Mouse (Mus musculus): ENCODE measurements around the gene Cpeb2. TPM values are rescaled to one million over a fixed set of nuclear protein-coding genes. Genes with fewer than 3 reads are reported as not detected.

The Cpeb2 gene
- polyA plus RNA-seq, 1 experiment from 2014 or later = 1.5 TPM

DNA sequence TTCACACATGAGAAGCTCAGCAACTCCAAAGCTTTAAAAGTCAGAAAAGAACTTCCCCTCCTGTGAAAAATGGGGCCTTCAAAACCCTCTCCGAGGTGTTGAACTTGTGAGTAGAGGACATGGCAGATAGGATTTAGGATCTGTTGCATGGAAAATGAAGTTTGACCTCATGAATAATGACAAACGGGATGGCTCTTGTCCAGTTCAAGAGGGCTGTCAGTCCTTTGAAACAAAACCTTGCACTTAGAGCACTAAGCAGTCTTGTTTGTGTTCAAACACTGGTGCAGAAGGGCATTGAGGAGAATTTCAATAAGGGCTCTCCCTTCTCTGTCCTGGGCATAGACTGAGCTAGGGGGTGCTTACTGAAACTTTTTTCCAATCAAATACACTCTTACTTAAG lies 1.9 kb upstream of the Cpeb2 start:
- 79% methylated on average over 2 of the region's 2 CpGs for WGBS
- no peak overlapping the region for H3K4me3 ChIP-seq
- no peak for DNase-seq (ENCODE audit: low spot score)
- no peak overlapping the region for H3K27ac ChIP-seq
- H3K27me3 ChIP-seq (ENCODE audit: low read depth, poor library complexity, severe bottlenecking) = peaks cover 27% of the 10 kb centered on the region
- no peaks in the 10 kb centered on the region for H3K9me3 ChIP-seq (replicated peaks)
- H3K4me1 ChIP-seq = peaks cover 12% of the 10 kb centered on the region
- H3K36me3 ChIP-seq = no peaks in the 10 kb centered on the region

DNA sequence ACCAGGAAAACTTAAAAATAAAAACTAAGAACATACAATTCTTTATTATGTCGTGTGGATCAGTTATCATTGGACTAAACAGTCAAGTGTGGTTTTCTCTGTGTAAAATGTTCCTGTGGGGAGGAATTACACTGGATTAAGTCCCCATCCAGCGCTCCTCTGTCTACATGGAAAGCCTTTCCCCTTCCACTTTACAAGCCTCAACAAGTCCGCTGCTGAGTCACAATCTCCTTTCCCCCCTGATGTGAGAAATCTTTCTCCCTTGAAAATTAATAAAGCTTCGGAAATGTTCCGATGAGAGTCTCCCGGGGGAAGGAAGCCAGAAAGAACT lies 856 bp upstream of the Cpeb2 start:
- H3K27me3 ChIP-seq (ENCODE audit: low read depth, poor library complexity, severe bottlenecking) = peaks cover 32% of the 10 kb centered on the region
- no peak overlapping the region; the same call in 1 of the 2 replicates for H3K27ac ChIP-seq
- 5% methylated on average over 6 of the region's 6 CpGs for WGBS
- H3K4me1 ChIP-seq = peaks cover 12% of the 10 kb centered on the region
- no peak for DNase-seq (ENCODE audit: low spot score)
- no peaks in the 10 kb centered on the region for H3K9me3 ChIP-seq (replicated peaks)
- H3K4me3 ChIP-seq = peak overlapping the region; percentile 82
- H3K36me3 ChIP-seq = no peaks in the 10 kb centered on the region

DNA sequence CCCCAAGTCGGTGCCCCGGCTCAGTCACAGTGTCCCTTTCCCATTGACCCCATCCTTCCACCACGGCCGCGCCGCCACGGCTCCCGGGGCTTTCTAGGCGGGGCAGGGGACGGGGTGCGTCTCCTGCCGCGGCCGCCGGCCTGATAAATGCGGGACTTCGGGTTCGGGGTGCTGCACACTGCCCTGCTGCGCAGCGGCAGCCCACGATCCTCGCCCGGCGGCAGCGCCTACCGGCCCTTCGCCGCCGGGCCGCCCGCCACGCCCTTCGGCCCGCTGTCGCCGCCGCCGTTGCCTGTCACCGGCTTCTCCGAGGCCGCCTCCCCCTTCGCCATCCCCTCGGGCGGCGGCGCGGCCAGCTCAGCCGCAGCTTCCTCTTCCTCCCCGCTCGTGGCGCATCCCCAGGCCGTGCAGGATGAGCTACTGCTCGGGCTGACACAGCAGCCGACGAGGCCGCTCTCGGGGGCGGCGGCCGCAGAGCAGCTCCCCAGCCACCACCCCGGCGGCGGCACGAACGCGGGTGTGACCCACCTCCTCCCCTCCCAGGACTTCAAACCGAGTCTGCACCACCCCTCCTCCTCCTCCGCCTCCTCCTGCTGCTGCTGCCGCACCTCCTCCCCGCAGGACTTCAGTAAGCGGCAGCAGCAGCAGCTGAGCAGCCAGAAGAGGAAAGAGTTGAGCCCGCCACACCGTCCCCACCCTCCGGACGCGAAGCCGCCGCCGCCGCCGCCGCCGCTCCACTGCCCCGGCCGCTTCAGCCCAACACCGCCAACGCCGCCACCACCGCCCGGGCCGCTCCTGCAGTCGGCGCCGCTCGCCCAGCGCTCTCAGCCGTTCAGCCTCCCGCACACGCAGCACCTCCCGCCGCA lies 579 bp downstream of the Cpeb2 start:
- no peaks in the 10 kb centered on the region for H3K36me3 ChIP-seq
- under 1% methylated on average over 86 of the region's 101 CpGs for WGBS
- H3K4me1 ChIP-seq = peaks cover 12% of the 10 kb centered on the region
- H3K4me3 ChIP-seq = peak overlapping the region; percentile 82
- DNase-seq (ENCODE audit: low spot score) = peak; percentile 74
- peak overlapping the region; percentile 87 for H3K27ac ChIP-seq
- H3K27me3 ChIP-seq (ENCODE audit: low read depth, poor library complexity, severe bottlenecking) = peaks cover 32% of the 10 kb centered on the region
- no peaks in the 10 kb centered on the region for H3K9me3 ChIP-seq (replicated peaks)

DNA sequence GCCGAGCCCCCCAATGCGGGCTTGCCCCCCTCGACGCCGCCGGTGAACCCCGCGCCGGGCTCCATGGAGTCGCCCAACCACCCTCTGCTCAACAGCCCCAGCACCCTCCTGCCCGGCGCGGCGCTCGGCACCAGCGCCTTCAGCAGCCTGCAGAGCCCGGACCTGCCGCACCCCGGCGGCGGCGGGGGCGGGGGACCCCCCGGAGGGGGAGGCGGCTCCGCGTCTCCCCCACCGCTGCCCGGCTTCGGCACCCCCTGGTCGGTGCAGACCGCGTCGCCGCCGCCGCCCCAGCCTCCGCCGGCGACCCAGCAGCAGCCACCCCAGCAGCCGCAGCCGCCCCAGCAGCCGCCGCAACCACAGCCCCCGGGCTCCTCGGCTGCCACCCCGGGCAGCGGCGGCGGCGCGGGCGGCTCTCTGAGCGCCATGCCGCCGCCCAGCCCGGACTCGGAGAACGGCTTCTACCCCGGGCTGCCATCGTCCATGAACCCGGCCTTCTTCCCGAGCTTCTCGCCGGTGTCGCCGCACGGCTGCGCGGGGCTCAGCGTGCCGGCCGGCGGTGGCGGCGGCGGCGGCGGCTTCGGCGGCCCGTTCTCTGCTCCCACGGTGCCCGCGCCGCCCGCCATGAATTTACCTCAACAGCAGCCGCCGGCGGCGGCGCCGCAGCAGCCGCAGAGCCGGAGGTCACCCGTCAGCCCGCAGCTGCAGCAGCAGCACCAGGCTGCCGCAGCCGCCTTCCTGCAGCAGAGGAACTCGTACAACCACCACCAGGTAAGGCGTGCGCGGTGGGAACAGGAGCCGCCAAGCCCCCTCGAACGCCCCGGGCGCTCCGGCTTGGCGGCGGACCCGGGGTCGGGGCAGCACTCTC lies 1.6 kb downstream of the Cpeb2 start:
- Histone ChIP-seq H3K4me3 (peak overlapping the region; percentile 82), H3K36me3 (no peaks in the 10 kb centered on the region), H3K27ac (peak overlapping the region; percentile 87), H3K9me3 (replicated peaks) (no peaks in the 10 kb centered on the region), H3K27me3 (ENCODE audit: low read depth, poor library complexity, severe bottlenecking) (peaks cover 32% of the 10 kb centered on the region), H3K4me1 (peaks cover 12% of the 10 kb centered on the region)
- peak; percentile 70 for DNase-seq (ENCODE audit: low spot score)
- WGBS = under 1% methylated on average over 105 of the region's 113 CpGs

DNA sequence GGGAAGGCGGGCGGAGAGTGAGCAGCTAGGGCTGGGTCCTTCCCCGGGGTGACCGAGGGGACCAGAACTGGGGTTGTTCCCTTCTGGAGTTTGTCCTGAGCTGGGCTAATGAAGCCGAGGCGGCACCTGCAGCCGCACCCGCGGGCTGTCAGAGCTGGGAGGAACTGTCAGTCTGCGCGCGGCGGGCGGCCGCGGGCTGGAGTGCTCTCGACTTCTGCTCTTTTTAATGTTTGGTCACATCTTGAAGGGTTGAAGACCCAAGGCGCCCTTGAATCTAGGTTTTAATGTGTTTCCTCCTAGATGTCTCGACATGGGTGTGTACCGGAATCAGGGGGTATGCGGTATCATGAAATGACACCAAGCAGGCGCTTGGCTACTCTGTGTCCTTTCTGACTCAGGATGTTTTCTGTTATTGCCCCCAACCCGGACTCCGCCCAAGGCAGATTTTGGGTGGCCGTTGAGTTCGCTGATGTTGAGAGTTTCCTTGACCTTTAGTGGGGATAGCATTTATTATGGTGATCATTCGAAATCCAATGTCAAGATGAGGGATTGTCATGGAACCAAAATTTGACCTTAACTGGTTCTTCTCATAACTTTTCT lies 2.3 kb downstream of the Cpeb2 start:
- DNase-seq (ENCODE audit: low spot score) = no peak
- 3% methylated on average over 27 of the region's 27 CpGs for WGBS
- H3K36me3 ChIP-seq = no peaks in the 10 kb centered on the region
- peaks cover 29% of the 10 kb centered on the region for H3K27me3 ChIP-seq (ENCODE audit: low read depth, poor library complexity, severe bottlenecking)
- H3K4me1 ChIP-seq = peaks cover 12% of the 10 kb centered on the region
- H3K4me3 ChIP-seq = peak overlapping the region; percentile 82
- H3K27ac ChIP-seq = peak overlapping the region; percentile 87
- no peaks in the 10 kb centered on the region for H3K9me3 ChIP-seq (replicated peaks)

DNA sequence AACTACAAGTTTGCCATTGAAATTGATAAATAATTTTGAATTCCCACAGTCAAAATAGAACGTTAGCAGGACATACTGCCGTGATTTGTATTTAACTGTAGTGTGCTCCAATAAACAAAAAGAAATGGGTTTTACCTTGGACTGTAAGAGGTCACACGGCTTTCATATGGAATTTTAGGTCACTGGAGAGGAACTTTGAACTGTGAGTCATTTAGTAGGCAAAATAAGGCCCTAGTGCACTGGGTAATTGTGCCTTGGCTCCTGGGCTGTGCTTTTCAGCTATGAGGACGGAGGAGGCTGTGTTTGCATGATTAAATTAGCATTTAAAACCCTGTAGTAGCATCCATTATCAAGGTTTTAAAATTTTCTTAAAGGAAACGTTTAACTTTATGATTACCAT lies 3.0 kb downstream of the Cpeb2 start:
- H3K9me3 ChIP-seq (replicated peaks) = no peaks in the 10 kb centered on the region
- no peaks in the 10 kb centered on the region for H3K36me3 ChIP-seq
- H3K27ac ChIP-seq = no peak overlapping the region
- H3K4me3 ChIP-seq = no peak overlapping the region
- WGBS = 35% methylated on average over 5 of the region's 5 CpGs
- no peak for DNase-seq (ENCODE audit: low spot score)
- H3K4me1 ChIP-seq = peaks cover 12% of the 10 kb centered on the region
- peaks cover 26% of the 10 kb centered on the region for H3K27me3 ChIP-seq (ENCODE audit: low read depth, poor library complexity, severe bottlenecking)

DNA sequence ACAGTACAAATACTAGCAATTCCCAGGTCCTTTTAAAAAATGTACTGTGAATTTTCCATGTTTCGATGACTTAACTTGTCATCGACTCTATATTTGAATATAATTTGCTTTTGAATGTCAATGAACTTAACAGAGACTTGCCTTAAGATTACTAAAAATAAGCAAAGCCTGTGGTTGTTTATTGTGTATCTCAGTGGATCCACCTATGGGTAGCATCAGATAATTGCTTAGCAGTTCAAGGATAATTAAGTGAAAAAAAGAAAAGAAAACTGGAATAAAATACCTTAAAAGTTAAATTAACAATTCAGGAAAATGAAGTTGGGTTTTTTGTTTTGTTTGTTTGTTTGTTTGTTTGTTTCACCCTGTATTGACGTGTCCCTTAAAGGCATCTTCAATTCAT lies 3.5 kb downstream of the Cpeb2 start:
- no peaks in the 10 kb centered on the region for H3K9me3 ChIP-seq (replicated peaks)
- no peaks in the 10 kb centered on the region for H3K36me3 ChIP-seq
- H3K4me1 ChIP-seq = peaks cover 12% of the 10 kb centered on the region
- no peak overlapping the region for H3K4me3 ChIP-seq
- WGBS = 81% methylated on average over 3 of the region's 3 CpGs
- peaks cover 21% of the 10 kb centered on the region for H3K27me3 ChIP-seq (ENCODE audit: low read depth, poor library complexity, severe bottlenecking)
- no peak overlapping the region for H3K27ac ChIP-seq
- no peak for DNase-seq (ENCODE audit: low spot score)

DNA sequence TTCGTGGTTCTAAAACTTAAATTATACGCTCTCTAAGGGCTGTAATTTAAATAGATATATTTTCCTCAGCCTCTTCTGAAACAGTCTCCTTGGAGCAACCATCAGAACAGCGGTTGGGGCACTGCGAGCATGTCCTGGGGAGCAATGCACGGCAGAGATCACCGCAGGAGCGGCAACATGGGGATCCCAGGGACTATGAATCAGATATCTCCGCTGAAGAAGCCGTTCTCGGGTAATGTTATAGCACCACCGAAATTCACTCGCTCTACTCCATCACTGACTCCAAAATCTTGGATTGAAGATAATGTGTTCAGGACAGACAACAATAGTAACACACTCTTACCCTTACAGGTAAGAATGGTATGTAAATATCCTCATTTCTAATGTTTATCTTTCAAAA lies 4.3 kb downstream of the Cpeb2 start:
- no peaks in the 10 kb centered on the region for H3K36me3 ChIP-seq
- H3K4me3 ChIP-seq = no peak overlapping the region
- peaks cover 17% of the 10 kb centered on the region for H3K27me3 ChIP-seq (ENCODE audit: low read depth, poor library complexity, severe bottlenecking)
- no peak overlapping the region for H3K27ac ChIP-seq
- no peaks in the 10 kb centered on the region for H3K9me3 ChIP-seq (replicated peaks)
- no peak for DNase-seq (ENCODE audit: low spot score)
- peaks cover 9% of the 10 kb centered on the region for H3K4me1 ChIP-seq
- 69% methylated on average over 12 of the region's 12 CpGs for WGBS

DNA sequence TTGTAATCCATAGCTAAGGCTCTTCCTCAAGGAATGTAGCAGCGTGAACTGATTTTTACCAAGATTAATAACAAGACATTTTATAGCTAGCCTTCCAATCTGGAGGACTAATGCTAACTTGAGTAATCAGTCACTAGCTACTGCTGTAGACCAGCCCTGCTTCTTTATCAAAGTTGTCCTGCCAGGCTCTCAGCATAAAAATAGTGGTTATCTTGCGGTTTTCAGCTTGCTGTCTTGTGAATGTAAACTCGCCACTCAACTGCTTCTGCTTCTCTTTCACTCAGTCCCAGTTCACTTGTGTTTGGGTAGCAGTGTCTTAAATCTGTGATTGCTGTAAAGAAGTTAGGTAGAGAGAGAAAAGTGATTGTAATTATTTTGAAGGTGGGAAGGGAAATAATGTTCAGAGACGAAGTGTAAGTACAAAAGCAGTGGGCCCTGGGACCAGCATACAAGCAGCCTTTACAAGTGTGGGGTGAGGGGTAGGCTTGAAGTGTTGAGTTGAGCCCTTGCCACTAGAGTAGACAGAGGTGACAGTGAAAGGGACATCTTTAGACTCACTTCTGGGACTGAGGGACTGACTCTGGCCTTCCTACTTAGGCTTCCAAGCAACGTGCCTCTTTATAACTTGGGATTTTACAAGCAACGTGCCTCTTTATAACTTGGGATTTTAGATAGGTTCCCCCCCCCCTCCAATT lies 6.3 kb downstream of the Cpeb2 start:
- Histone ChIP-seq H3K4me3 (no peak overlapping the region), H3K9me3 (replicated peaks) (no peaks in the 10 kb centered on the region), H3K27ac (no peak overlapping the region), H3K4me1 (peaks cover 7% of the 10 kb centered on the region), H3K27me3 (ENCODE audit: low read depth, poor library complexity, severe bottlenecking) (peaks cover 17% of the 10 kb centered on the region), H3K36me3 (no peaks in the 10 kb centered on the region)
- WGBS = 79% methylated on average over 6 of the region's 6 CpGs
- no peak for DNase-seq (ENCODE audit: low spot score)

DNA sequence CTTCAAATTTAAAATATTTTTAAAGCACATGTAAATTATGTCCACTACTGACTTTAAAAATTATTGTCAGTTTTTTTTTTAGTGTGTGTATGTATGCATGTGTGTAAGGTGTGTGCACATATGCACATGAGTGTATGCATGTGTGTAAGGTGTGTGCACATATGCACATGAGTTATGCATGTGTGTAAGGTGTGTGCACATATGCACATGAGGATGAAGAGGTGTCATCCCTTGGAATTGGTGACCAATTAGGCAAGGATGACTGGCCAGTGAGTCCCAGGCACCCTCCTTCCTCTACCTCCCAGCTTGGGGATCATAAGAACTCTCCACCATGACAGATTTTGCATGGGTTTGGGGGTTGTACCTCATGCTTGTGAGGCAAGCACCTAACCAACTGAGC lies 7.8 kb downstream of the Cpeb2 start:
- Histone ChIP-seq H3K4me1 (no peaks in the 10 kb centered on the region), H3K36me3 (no peaks in the 10 kb centered on the region), H3K27ac (no peak overlapping the region), H3K9me3 (replicated peaks) (no peaks in the 10 kb centered on the region), H3K4me3 (no peak overlapping the region), H3K27me3 (ENCODE audit: low read depth, poor library complexity, severe bottlenecking) (peaks cover 8% of the 10 kb centered on the region)
- no peak for DNase-seq (ENCODE audit: low spot score)

DNA sequence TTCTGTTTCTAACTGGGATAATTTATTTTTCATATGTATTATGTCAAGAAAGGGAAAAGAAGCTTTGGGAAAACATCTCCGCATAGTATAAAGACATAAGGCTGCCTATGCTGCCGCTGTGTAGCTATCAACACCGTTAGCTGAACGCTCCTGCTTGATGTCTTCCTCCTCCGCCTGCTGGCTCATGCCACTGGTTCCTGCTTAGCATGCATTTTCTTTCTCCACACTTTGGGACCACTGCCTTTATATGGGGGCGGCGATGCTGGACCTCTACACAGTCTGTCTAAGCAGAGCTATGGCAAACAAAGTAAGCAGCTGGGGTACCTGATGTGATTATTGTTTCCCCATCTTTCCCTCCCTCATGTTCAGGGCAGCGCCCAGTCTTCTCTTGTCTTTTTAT lies 13.3 kb downstream of the Cpeb2 start:
- no peak for DNase-seq (ENCODE audit: low spot score)
- H3K36me3 ChIP-seq = no peaks in the 10 kb centered on the region
- no peaks in the 10 kb centered on the region for H3K4me1 ChIP-seq
- no peak overlapping the region for H3K4me3 ChIP-seq
- WGBS = 94% methylated on average over 8 of the region's 8 CpGs
- no peaks in the 10 kb centered on the region for H3K27me3 ChIP-seq (ENCODE audit: low read depth, poor library complexity, severe bottlenecking)
- H3K9me3 ChIP-seq (replicated peaks) = no peaks in the 10 kb centered on the region
- H3K27ac ChIP-seq = no peak overlapping the region

DNA sequence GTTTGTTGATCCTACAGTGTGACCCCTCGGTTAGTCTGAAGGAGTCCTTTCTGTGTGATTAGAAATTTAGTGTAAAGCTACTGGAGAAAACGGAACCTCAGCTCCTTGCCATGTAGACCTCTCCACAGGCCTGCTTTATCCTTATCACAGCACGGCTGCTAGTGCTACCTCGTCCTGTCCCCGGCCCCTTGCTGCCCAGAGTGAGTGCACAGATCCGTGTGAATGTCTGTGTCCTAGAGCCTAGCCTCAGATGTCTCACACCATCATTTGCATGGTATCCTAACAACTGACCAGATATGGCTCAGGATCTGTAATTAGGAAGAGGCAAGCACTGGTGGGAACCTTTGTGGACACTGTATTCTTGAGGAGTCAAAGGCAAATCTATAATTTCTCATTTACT lies 14.0 kb downstream of the Cpeb2 start:
- Histone ChIP-seq H3K27ac (no peak overlapping the region), H3K36me3 (no peaks in the 10 kb centered on the region), H3K4me3 (no peak overlapping the region), H3K9me3 (replicated peaks) (no peaks in the 10 kb centered on the region), H3K27me3 (ENCODE audit: low read depth, poor library complexity, severe bottlenecking) (no peaks in the 10 kb centered on the region), H3K4me1 (no peaks in the 10 kb centered on the region)
- 87% methylated on average over 6 of the region's 6 CpGs for WGBS
- no peak for DNase-seq (ENCODE audit: low spot score)

Data from limb, embryonic 10.5 days (tissue).